Mouse (Mus musculus): ENCODE measurements around the gene Tulp2.
"Not testable (repeated sequence)": the region's sequence is repeated elsewhere in the genome, so short reads cannot be mapped to it uniquely, and the experiment has no call there.

Tulp2 gene

DNA sequence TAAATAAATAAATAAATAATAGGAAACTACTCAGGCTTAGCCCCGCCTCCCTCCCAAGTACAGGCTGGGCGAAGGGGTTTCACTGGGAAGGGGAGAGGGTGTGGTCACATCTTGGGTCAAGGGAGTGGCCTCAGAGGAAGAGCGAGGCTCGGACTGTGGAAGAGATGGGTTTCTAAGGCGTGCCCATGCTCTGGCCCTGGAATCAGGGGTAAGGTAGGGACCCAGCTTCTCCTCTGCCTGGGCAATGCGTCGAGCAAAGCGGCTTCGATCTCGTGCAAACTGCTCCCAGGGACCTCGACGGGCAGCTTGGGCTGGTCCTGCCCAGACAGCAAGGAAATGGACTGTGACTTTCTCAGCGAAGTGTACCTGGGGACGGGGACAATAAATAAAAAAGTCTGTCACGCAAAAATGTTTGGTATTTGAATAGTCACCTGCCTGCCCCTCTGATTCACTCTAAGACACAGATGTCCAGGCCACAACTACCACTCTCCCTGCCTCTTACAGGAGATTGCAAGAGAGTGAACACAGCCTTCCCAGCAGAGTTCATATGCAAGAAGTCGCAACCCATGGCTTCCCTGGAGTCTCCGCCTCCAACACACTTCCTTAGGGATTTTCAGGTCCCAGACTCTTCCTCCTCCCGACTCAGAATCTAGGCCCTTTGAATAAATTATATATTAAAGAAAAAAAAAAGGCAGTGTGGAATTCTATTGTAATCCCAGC, 41.4 kb downstream of the Tulp2 start:
- no peak for DNase-seq

DNA sequence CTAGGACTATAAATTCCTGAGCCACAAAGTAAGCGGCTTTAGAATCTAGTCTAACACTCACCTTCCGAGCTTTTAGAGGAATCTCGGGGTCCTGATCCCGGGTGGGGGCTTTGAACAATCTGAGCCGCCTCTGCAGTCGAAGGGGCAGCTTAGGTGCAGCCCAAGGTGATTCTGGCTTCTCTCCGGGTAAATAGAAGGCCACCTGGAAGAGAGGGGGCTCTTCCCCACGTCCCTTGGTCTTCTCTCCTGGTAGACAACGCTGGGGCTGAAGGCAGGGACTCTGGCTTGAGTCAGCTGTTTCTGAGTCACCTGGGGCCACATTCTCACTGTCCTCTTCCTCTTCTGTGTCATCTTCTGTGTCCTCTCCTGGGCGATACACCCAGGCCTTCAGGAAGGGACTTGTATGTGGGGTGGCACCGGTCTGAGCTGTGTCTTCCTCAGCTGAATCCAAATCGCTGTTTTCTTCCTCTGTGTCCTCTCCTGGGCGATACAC, 42.0 kb downstream of the Tulp2 start:
- no peak for DNase-seq

DNA sequence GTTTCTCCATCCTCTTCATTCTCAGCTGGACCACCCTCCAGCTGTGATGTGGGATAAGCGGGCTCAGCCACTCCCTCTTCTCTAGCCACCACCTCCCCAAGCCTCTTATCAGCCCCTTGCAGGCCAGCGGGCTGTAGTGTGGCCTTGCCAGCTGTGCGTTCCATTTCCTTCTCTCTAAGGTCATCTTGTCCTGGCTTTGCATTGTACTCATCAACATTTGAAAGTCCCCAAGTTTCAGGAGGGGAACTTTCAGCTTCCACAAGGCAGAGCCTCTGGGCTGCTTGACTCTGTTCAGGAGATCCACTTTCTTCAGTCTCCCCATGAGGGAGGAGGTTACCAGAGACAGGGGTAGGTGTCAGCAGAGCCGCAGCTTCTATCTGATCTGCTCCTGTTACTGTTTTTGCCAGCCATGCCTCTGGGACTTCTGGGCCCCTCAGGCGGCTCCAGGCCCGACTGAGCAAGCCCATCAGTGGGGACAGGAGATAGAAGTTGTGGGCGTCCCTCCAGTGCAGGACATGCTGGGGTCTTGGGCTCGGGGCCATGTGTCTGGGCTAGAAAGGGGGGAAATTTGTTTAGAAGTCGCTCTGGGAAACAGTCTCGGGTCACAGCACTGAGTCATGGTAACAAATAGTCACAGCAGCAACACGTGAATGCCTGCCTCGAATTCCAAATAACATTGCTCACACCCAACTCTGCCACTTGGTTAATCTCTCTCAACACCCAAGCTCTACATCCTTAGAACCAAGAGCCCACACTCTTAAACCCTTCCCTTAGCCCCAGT, 43.4 kb downstream of the Tulp2 start:
- DNase-seq: no peak

DNA sequence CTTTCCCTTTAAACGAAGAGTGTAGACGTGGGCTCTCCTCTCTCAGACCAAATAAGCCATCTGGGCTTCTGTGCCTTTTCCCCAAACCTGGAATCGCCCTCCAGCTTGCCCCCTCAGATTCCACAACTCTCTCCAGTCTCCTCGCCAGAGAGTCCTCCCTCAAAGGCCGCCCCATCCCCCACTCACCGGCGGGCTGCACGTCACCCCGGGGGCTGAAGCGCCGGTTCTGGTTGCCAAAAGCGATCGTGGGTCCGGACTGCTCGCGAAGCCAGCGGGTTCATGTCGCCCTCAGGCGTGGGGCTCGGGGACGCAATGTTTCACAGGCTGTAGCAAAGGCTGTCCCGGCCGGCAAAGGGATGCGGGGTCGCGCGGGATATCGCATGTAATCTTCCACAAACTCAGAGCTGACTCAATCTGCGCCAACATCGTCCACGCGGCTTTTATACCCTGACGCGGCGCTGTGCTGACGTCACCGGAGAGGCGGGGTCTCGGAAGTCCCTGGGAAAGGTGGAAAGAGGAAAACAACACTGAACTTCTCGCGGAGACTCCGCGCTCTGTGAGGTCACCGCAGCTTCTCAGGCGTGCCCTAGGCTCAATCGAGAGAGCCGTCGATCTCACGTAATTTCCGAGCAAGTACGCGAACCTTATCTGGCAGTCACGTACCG, 44.3 kb downstream of the Tulp2 start, which contains the start of the genes Ppp1r15a and Plekha4:
Ppp1r15a (minus strand) TSS at position 460 of the 665 bp plus-strand sequence.
Plekha4 (plus strand) TSS at position 522 of the 665 bp plus-strand sequence.
- peak; percentile 91 to 92 for DNase-seq

DNA sequence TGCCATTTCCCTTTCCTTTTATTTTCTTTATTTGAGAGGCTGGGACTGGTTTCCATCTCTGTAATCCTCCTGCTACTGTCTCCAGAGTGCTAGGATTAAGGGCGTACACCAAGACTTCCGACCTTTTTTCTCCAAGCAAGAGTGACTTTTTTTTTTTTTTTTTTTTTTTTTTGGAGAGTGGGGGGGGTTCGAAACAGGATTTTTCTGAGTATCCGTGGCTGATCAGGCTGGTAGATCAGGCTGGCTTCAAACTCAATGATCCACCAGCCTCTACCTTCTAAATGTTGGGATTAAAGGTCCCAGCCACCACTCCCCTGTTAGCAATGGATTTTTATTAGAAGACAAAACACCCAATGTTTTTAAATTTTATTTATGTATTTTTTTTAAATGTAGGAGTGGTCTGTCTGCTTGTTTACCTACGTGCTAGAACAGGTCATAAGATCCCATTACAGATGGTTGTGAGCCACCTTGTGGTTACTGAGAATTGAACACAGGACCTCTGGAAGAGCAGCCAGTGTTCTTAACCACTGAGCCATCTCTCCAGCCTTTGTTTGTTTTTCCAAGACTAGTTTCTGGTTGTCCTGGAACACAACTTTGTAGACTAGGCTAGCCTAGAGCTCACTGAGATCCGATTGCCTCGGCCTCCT, 44.9 kb downstream of the Tulp2 start:
- no peak for DNase-seq

DNA sequence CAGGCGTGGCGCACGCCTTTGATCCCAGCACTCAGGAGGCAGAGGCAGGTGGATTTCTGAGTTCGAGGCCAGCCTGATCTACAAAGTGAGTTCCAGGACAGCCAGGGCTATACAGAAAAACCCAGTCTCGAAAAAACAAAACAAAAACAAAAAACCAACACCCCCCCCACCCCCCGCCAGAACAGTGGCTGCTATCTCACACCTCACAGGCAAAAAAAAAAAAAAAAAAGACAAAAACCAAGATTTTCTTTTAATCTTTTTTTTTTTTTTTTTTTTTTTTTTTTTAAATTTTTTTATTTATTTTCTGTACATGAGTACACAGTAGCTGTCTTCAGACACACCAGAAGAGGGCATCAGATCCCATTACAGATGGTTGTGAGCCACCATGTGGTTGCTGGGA, 45.5 kb downstream of the Tulp2 start:
- DNase-seq: not testable (repeated sequence)

DNA sequence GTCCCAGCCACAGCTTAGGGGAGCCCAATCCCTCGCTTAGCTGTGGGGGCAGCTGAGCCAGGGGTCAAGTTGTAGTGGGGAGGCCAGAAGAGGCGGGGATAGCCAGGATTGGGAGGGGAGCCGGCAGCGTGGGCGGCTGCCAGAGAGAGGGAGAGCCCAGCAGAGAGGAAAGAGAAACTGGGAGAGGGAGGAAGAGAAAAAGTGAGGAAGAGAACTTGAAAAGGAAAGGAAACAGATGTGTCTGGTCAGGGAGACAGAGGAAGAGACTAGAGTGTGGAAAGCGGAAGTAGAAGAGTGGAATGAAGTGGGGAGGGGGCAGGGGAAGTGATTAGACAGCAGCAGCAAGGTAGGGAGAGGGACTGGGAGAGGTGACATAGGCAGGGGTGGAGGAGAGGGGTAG, 47.8 kb downstream of the Tulp2 start:
- DNase-seq: no peak

DNA sequence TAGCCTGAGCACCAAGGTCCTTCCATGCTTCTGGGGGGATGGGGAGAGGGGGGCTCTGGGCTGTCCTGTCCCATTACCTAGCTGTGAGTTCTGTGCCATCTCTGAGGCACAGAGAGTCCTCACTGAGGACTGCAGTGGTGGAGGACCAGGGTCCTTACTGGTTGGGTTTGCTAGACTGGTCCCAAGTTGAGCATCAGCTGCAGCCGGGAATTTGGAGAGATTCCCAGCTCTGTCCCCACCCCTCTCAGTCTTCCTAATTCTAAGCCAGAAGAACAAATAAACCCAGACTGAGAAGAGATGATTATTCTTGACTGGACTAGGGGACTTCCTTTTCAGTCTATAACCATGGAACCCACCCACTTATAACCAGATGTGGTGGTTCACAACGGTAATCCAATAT, 49.0 kb downstream of the Tulp2 start:
- no peak for DNase-seq

DNA sequence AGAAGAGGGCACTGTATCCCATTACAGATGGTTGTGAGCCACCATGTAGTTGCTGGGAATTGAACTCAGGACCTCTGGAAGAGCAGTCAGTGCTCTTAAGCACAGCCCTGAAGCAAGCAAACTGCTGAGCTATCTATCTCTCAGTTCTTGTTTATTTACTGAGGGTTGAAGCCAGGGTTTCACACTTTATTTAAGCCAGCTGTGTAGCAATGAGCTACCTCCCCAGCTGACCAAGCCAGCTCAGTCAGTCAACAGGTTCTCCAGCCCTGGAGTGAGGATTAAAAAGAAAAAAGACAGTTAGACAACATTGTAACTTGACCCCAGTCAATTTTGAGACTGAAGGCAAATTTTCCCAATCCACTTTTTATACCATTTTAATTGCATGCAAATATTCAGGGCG, 54.0 kb downstream of the Tulp2 start:
- DNase-seq: no peak

DNA sequence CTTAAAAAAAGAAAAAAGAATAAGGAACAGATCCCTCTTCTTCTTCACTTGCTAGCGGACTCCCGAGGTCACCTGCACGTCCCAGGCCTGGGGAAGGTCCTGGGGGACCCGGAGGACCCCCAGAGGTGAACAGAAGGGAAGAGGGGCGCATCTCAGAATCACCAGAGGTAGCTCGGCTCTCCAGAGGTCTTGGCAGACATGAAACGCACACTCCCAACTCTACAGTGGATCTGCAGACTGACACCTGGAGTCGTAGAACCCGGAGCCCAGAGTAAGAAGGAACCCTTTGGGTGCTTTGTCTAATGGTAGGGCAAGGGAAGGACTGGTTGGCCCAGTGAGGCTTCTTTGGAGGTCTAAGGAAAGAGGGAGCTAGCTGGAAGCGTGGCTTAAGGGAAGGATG, 55.9 kb downstream of the Tulp2 start:
- no peak for DNase-seq

DNA sequence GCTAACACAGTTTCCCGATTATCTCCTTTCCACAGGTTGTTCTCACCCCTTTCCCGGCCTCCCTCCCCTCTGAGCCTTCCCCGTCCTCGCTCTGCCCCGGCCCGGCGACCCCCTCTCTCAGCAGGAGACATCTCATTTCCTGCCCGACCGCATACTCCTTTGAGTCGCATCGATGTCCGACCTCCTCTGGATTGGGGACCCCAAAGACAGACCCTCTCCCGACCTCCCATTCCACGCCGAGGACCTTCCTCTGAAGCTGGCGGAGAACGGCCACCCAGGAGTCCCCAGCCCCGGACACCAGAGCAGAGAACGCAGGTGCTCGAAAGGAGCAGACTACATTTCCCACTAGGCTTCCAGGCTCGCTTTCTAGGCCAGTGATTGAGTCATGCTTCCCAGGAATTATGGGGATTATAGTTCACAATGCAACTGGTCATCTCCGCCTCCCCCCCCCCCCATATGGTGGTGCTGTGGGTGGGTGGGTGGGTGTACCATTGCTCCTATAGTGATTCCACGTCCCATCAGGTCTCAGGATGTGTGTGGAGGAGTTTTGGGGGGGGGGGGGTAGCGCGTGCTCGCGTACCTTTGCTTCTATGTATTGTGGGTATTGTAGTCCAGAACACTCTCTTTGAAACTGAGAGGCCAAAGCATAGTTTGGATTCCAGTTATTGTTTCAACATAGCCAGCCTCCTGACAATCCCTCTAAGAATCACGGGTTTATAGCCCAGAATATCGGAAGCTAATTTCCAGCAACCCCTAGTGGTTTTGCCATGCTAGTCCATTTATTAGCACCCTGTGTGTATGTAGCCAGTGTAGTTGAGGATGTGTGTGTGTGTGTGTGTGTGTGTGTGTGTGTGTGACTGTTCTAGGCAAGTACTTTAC, 56.7 kb downstream of the Tulp2 start:
- DNase-seq: no peak

DNA sequence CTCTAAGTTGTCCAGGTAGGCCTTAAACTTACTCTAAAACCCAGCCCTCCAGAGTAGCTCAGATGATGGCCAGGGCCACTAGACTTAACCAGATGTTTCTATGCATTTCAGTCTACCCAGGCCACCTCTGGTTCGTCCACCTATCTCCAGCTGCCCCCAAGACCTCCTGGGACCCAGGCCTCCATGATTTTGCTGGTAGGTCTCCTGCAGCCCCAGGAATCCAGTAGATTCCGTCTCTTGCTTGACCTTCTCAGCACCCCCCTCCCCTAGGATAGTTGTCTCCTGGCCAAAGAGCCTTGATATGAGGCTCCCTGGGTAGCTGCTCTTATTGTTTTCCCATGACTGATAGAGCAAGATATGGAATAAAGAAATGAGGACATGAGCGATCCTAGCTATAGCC, 57.4 kb downstream of the Tulp2 start:
- DNase-seq: no peak

DNA sequence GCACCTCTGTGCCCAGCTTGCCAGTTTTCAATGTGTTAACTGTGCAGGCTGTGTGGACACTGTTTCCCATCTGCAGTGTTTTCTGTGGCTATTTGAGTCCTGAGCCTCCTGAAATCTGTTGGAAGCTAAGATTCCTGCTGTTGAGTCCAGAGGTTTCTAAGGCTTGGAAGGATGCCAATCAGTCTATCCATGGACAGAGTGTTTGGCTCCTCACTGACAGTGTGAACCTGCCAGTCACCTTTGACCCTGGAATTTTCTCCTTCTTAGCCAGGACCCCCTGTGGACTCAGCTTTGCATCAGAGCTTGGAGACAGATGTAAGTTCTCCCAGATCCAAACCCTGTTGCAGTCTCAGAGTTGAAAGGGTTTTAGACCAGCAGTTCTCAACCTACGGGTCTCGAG, 58.5 kb downstream of the Tulp2 start:
- DNase-seq: no peak

DNA sequence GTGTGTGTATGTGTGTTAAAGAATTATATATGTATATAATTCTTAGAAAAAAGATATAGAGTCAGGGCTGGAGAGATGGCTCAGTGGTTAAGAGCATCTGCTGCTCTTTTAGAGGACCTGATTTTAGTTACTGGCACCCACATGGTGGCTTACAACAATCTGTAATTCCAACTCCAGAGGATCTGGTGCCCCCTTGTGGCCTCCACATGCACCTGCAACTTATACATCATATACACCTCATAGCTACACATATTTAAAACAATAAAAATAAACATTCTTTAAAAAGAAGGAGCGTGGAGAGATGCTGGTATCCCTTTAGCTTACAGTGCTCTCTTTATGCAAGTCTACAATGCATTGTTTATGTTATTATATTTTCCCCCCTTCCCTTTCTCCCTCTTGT, 62.8 kb downstream of the Tulp2 start:
- no peak for DNase-seq

DNA sequence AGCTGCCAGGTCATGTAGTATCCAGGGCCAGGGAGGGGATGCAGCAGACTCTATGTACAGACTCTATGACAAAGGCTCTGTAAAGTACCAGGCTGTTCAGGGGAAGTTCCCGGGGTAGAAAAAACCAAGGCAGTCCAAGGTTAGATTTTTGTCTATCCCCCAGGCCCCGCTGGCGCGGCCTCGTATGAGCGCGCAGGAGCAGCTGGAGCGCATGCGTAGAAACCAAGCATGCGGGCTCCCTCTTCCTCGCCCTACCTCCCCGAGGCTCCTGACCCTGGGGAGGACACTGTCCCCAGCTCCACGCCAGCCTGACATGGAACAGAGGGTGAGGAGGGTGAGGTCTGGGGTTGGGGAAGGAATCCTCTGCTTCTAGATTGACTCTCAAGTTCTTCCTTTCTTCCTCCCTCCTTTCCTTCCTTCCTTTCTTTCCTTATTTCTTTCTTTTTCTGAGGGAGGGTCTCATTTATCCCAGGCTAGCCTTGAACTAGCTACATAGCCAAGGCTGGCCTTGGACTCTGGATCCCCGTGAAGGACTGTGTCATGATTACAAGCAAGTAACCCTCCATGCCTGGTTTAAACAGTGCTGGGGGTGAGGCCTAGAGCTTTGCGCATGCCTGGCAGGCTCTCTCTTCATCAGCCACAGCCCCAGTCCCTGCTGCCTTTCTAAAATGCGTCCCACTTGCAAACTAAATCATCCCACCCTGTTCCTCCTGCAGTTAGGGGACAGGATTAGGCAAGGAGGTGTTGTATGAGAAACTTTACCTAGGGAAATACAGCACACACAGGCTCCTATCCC, 68.2 kb downstream of the Tulp2 start:
- no peak for DNase-seq

DNA sequence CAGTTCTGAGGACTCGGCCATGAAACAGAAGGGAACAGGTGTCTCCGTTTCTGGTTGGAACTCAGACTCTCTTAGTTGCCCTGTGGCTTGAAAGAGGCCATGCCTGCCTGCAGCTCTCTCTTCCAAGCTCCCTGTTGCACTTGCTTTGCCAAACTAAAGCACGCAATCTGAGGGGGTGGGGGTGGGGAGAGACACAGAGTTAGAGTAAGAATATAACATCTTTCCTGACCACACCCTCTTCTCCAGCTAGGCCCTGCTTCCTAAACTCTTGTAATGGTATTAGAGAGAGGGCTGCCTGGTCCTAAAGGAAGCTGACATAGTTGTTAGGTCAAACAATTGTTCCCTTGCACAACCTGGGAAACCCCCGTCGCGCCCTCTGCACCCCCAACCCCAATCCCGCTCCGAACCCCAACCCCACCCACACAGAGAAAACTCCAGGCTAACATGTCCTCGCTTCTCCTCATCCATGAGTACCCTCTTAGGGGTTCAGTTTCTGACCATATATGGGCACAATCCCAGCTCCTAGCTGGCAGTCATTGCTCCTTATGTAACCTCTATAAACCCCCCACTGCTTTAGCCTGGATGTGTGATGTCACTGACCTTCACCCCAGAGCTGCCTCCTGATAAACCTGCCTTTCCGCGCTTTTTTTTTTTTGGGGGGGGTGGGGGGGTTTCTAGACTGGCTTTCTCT, 69.3 kb downstream of the Tulp2 start:
- DNase-seq: no peak

DNA sequence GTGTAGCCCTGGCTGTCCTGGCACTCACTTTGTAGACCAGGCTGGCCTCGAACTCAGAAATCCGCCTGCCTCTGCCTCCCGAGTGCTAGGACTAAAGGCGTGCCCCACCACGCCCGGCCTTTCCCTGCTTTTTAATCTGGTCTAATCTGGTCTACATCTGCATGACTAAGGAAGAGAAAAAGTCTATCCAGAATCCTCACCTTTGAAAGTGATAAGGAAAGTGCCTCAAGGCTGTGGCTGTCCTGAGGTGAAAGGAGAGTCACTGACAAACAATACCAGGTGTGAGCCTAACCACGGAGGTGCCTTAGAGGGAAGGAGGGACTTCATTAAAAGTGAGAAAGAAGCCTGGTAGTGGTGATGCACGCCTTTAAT, 69.8 kb downstream of the Tulp2 start:
- DNase-seq: no peak

DNA sequence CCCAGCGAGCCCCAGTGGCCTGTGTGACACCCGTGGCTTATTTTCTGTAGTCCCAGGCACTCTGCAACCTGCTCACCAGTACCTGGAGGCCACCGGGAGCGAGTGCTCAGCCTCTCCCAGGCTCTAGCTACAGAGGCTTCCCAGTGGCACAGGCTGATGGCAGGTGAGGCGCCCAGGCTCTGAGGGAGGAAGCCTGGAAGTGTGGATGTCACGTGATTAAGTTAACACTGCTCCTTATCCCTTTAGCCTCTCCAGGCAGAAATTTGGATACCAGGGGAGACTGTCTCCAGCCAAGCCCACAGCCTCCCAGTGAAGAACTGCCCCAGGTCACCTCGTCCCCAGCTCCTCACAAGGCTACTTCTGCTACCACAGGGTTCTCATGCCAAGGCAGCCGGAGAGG, 71.8 kb downstream of the Tulp2 start:
- DNase-seq: no peak

DNA sequence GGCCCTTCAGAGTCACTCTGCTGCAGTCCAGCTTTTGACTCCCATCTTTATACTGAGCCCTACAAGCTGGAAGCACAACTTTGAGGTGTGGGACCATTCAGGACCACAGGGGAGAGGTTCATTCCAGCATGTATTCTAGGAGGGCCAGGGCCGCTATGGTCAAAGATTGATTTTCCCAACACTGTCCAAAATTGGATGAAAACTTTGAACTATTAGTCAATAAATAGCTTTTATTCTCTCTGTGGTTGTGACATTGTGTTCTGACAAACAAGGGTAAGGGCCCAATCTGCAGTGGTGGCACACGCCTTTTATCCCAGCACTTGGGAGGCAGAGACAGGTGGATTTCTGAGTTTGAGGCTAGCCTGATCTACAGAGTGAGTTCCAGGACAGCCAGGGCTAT, 72.3 kb downstream of the Tulp2 start:
- no peak for DNase-seq

DNA sequence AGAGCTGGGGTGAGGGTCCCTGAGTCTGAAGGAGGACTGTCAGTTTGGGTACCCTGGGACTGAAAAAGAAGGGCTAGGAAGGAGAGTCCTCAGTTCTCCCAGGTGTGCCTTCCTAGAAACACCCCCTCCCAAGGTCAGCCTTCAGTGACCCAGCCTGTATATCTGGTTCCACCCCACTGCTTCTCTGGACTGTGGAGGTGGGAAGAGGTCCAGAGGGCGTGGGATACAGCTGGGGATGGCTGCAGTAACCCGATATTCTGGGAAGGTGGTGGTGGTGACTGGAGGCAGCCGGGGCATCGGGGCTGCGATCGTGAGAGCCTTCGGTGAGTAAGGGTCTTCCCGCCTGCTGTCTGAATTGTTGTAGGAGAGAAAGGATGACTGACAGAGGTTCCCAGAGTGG, 73.1 kb downstream of the Tulp2 start, which contains the start of gene Hsd17b14:
Hsd17b14 (plus strand) TSS at position 150 of the 400 bp plus-strand sequence.
- no peak for DNase-seq

All from thymus, adult 18-20 months (tissue).